Mouse (Mus musculus) lung, postnatal 14 days (tissue): ENCODE measurements around the gene Tnnt2.
A peak's percentile ranks its signal among the peaks of the same experiment; 100 is the strongest.

Experiments
- DNase-seq: peaks from one replicate; pipeline ENCODE4 v3.0.0; 2021

Gene Tnnt2

GRCm38 (mm10) chr1:135835716-135836483 is at the start of gene Tnnt2:
Gene Tnnt2, plus strand, starts transcription at chr1:135836354.
- no peak for DNase-seq

GRCm38 (mm10) chr1:135787799-135788198 is 48.4 kb upstream of the Tnnt2 start:
- peak; percentile 87 for DNase-seq

- peak; percentile 50 for DNase-seq
Observed at GRCm38 (mm10) chr1:135788708-135789107, 47.4 kb upstream of the Tnnt2 start.

- peak; percentile 87 for DNase-seq
Observed at GRCm38 (mm10) chr1:135789815-135790214, 46.3 kb upstream of the Tnnt2 start.

GRCm38 (mm10) chr1:135792143-135792939 is 43.8 kb upstream of the Tnnt2 start:
- DNase-seq: no peak

GRCm38 (mm10) chr1:135793370-135794215 is 42.6 kb upstream of the Tnnt2 start:
- peak; percentile 46 for DNase-seq

GRCm38 (mm10) chr1:135794216-135795134 is 41.7 kb upstream of the Tnnt2 start:
- peak; percentile 22 for DNase-seq

GRCm38 (mm10) chr1:135798492-135798891 is 37.7 kb upstream of the Tnnt2 start:
- no peak for DNase-seq

GRCm38 (mm10) chr1:135799109-135799627 is 37.0 kb upstream of the Tnnt2 start:
- DNase-seq: no peak

- DNase-seq: no peak
Observed at GRCm38 (mm10) chr1:135800192-135800950, 35.8 kb upstream of the Tnnt2 start.

- DNase-seq: no peak
Observed at GRCm38 (mm10) chr1:135807546-135807945, 28.6 kb upstream of the Tnnt2 start.

GRCm38 (mm10) chr1:135810180-135810579 is 26.0 kb upstream of the Tnnt2 start:
- no peak for DNase-seq

- peak; percentile 93 for DNase-seq
Observed at GRCm38 (mm10) chr1:135811016-135811646, 25.0 kb upstream of the Tnnt2 start.

GRCm38 (mm10) chr1:135812205-135812604 is 23.9 kb upstream of the Tnnt2 start:
- no peak for DNase-seq

- DNase-seq: no peak
Observed at GRCm38 (mm10) chr1:135812618-135813017, 23.5 kb upstream of the Tnnt2 start.

- no peak for DNase-seq
Observed at GRCm38 (mm10) chr1:135813071-135813470, 23.1 kb upstream of the Tnnt2 start.

- DNase-seq: no peak
Observed at GRCm38 (mm10) chr1:135813687-135814395, 22.3 kb upstream of the Tnnt2 start.

- DNase-seq: no peak
Observed at GRCm38 (mm10) chr1:135814531-135814930, 21.6 kb upstream of the Tnnt2 start.

- no peak for DNase-seq
Observed at GRCm38 (mm10) chr1:135817595-135817994, 18.6 kb upstream of the Tnnt2 start.
